Mouse (Mus musculus): ENCODE measurements around the gene Rer1.

GRCm38 (mm10) chr4:155089241-155089640 is 3.1 kb upstream of the Rer1 start:
- TF ChIP-seq CHD2 (IDR thresholded peaks at IDR 0.05; ENCODE audit: low read depth, low read length) (no peak), ZNF384 (IDR thresholded peaks at IDR 0.05; ENCODE audit: low read depth, low read length) (no peak), MAFK (IDR thresholded peaks at IDR 0.05; ENCODE audit: insufficient read depth, low read depth, low read length) (no peak)

Data from ES-E14 (cell line).